Mouse (Mus musculus) cerebellum, postnatal 25 days (tissue): ENCODE data around the gene Npsr1.

ENCODE experiments used
- DNase-seq, 2 experiments: peaks; one replicate each; pipeline ENCODE4 v3.0.0; 2021; ENCODE audit warnings: mixed read lengths in 2 of 2

Npsr1 gene

GRCm38 (mm10) chr9:24247557-24247956 is 149.8 kb downstream of the Npsr1 start:
- no peak for DNase-seq

GRCm38 (mm10) chr9:24254236-24254635 is 156.4 kb downstream of the Npsr1 start:
- no peak for DNase-seq

GRCm38 (mm10) chr9:24280498-24281287 is 182.9 kb downstream of the Npsr1 start:
- no peak for DNase-seq

DNA sequence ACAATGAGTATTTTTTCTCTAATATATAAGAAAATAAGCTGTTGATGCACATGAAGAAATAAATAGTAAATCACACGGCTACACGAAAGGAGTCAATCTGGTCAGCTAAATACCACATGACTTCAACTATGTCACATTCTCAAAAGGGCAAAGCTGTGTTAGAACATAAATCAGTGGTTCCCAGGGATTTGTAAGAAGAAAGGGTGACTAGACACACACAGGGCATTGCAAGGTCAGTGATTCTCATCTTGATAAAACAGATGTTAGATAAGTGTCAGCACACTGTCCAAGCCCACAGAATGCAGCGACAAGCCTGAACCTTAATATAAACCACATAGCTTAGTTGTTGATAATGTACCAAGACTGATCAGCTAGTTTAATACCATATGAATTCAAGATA is 184.8 kb downstream of the Npsr1 start:
- no peak for DNase-seq

DNA sequence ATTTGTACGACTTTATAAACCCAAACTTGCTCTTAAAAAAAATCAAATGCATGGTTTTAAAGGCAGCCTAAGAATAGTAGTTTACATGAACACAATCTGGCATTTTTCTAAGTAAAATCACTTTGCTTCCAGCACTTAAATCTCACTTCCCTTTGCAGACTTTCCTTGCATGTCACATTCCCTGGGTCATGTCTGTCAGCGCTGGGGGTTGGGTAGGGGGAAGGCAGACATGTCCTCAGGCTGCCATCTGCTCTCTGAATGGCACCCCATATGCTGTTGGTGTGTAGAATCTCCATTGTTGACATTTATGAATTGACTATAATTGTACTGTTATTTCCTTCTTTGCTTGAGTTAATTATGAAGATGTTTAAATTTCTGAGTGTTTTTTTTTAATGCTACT is 185.3 kb downstream of the Npsr1 start:
- peak in 1 of 2 experiments; percentile 40 for DNase-seq

DNA sequence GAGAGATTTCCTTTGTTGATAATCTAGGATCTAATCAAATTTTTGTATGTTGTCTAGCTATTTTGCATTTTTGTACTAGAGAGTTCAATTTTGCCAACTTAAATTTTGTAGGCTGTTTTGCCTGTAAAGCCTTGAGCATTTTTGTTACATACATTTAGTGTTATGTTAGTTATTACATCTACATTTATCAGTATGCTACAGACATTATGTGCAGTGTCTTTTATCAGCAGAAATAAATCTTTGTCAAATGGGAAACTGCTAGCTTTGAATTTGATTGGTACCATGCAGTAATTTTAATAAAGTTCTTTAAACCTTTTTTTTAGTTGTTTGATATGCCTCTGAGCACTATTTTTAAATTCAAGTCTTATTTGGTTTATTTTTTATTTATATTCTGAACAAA is 185.7 kb downstream of the Npsr1 start:
- no peak for DNase-seq

GRCm38 (mm10) chr9:24284239-24285084 is 186.7 kb downstream of the Npsr1 start:
- no peak for DNase-seq

- DNase-seq: no peak
Observed at GRCm38 (mm10) chr9:24285419-24285818, 187.6 kb downstream of the Npsr1 start.

DNA sequence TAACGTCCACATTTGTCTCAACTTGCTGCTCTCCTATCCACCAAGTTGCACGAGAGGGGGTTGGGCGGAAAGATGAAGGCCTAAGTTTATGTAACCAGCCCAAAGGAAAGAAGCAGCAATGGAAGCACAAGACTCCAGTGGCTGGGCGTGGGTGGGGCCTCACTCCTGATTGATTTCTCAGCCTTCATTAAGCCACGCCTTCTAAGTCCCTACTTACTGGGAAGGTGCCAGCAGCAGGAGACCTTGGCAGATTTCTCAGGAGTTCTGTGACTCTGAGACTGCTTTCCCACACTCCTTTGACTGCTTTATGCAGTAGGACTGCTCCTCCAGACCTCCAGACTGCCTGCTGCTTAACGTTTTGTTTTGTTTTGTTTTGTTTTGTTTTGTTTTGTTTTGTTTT is 193.6 kb downstream of the Npsr1 start:
- DNase-seq: no peak

DNA sequence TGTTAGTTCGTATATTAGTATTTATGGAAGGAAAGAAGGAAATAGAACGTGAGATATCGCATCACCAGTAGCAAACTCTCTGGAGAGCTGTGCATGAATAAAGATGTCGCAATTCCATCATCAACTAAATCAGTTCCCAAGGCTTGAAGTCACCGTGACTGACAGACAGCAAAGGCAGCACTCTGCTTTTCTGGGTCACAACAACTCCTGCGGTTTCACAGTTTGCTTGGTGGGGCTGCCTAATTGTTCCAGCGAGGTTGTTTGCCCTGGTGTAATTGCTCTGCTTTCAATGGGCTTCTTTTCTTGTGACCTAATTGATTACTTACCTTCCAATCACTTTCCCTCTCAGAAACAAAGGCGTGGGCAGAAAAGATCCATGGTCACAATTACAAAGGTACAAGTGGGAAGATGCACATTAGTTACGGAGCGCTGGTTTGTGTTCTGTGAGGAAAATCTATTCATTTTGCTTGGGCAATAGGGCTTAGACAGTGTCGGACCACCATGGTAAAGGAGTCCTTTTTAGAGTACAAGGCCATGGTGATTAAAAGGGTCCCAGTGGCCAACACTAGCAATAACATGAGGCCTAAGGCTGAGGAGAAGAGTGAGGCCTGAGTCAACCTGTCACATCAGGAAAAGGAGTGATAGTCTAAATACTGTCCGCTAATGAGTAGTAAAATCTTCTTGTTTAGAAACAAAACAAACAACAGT is 195.6 kb downstream of the Npsr1 start:
- DNase-seq: no peak

- DNase-seq: peak in 1 of 2 experiments; percentile 5
Observed at GRCm38 (mm10) chr9:24302906-24303305, 205.1 kb downstream of the Npsr1 start.

DNA sequence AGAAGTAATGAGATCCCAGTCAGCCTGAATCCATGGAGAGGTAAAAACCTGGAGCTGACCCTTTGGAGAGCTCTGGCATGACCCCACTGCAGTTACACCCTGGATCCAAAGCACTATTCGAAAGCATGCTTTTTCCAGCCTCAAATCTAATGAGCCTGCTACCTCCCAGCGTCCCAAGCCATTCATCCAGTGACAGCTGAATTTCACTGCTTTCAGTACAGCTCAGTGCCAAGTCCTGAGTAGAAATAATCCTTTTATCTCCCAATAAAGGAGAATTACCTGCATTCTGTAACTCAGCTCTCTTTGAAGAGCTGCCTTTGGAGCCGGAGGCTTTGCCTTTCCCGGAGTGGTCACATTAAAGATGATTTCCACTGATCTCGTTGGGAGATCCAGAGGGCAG is 209.2 kb downstream of the Npsr1 start:
- no peak for DNase-seq

DNA sequence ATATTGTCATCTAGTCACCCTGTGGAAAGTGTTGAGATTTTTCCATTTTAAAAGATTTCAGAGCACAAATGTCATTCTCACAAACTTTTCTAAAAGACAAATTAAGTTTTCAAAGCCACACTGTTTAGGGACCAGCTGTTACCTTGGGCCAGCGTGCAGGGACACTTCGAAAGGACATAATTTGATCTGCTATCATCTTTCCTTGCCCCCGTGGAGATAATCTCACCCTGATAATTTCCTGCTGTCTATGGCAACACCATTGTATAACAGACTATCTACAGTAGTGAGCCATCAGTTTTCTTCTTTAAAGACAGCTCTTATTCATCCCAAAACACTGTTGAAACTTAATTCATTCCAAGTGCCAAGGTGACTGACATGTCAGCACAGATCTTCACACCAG is 209.6 kb downstream of the Npsr1 start:
- DNase-seq: no peak

DNA sequence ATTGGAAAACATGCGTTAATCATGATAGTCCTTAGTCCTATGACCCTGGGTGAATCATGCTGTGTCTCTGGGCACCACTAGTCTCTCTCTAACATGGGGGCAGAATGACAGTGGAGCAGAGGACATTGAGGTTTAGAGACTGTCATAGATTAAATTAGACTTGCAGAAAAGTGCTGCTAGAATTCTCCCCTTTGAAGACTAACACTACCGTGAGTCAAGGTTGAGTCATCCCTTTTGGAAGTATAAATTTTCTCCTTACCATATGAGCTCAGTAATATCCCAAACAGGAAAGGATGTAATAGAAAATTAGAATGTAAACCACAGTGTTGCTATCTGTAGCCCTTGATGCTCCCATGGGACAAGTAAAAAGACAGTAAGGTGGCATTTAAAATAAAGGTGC is 218.0 kb downstream of the Npsr1 start:
- DNase-seq: no peak

- DNase-seq: no peak
Observed at GRCm38 (mm10) chr9:24331661-24332060, 233.9 kb downstream of the Npsr1 start.

- no peak for DNase-seq
Observed at GRCm38 (mm10) chr9:24341321-24341720, 243.5 kb downstream of the Npsr1 start.

GRCm38 (mm10) chr9:24347011-24347410 is 249.2 kb downstream of the Npsr1 start:
- no peak for DNase-seq

DNA sequence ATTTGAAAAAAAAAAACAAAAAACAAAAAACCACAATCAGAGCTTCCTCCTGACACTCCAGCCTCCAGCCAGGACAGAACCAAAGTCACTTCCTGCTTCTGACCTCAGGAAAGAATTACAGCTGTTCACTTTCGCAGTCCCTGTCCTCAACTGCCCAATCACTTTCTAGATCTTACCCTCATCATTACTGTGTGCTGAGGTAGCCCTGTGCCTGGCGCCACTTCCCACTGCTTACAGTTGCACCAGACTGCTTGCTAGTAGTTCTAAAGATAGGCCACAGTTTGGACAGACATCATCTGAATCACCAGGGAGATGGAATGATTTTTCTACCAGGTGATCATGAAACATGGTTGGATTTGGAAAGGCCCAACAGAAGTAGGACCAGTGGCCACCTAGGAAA is 251.7 kb downstream of the Npsr1 start:
- DNase-seq: no peak

DNA sequence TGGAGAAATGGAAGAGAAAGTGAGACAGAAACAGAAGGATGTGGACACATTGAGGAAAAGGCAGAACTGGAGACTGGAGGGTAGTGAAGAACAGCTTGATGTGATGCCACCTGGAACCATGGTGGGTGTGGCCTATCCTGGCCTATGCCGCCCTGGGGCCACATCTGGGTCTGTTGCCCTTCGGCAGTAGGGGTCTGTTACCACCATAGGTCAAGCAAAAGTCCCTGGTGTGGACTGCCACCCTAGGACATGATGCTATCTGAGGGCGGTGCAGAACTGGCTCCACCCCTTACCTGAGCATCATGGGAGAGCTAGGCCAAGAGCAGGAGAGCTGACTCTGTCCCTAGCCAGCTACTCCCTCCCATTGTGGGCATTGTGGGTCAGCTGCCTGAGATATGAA is 253.6 kb downstream of the Npsr1 start:
- no peak for DNase-seq
